Mouse (Mus musculus) liver, adult 2 months (tissue): ENCODE measurements at regions not wholly inside any gene's neighbourhood (a gene's known extent, or its start where the extent isn't known, plus 50 kb on each side); places are given as distances from the start of the nearest gene placed in this dataset.

Source experiments
- CTCF ChIP-seq: fragments of 200-500 bp; IDR thresholded peaks from 2 replicates; pipeline ENCODE4 v1.5.1; 2011; ENCODE audit warnings: low read depth, low read length, control low read depth
- POLR2A ChIP-seq: fragments of 200-500 bp; IDR thresholded peaks from 2 replicates; pipeline ENCODE4 v1.6.1; 2011; ENCODE audit warnings: low read length, control low read depth; ENCODE audit not compliant: insufficient read depth; ENCODE audit errors: extremely low read depth

- TF ChIP-seq CTCF: no peak
- no peak for TF ChIP-seq POLR2A
Observed at GRCm38 (mm10) chr19:28771836-28772235, 63.0 kb upstream of the Slc1a1 start.
